Mouse (Mus musculus) lung, embryonic 15.5 days (tissue): Measurements from ENCODE around the gene Gm3127. TPM values are rescaled to one million over a fixed set of nuclear protein-coding genes. Genes with fewer than 3 reads are reported as not detected.
"Not testable (repeated sequence)": the region's sequence is repeated elsewhere in the genome, so short reads cannot be mapped to it uniquely, and the experiment has no call there.

ENCODE experiments used
- ATAC-seq: fragments of 200-750 bp; cut with Nextera tagmentation; 2 replicates; pipeline ENCODE4 v1.8.0; 2017; ENCODE audit warnings: moderate number of reproducible peaks, borderline replicate concordance; ENCODE audit not compliant: low FRiP score, low TSS enrichment; ENCODE audit errors: extremely low read depth
- H3K27ac ChIP-seq: fragments of 300-500 bp; sonication (generic); 2 replicates; pipeline ENCODE4 v1.5.1; 2015; ENCODE audit warnings: moderate library complexity, mild to moderate bottlenecking, inconsistent platforms
- H3K27me3 ChIP-seq: fragments of 300-500 bp; sonication (generic); 2 replicates; pipeline ENCODE4 v1.6.1; 2015; ENCODE audit warnings: inconsistent platforms
- H3K36me3 ChIP-seq: fragments of 300-500 bp; sonication (generic); 2 replicates; pipeline ENCODE4 v1.6.1; 2015; ENCODE audit warnings: inconsistent platforms
- H3K4me1 ChIP-seq: fragments of 300-500 bp; sonication (generic); 2 replicates; pipeline ENCODE4 v1.6.1; 2015; ENCODE audit warnings: inconsistent platforms
- H3K4me2 ChIP-seq: fragments of 300-500 bp; sonication (generic); 2 replicates; pipeline ENCODE4 v1.6.1; 2015; ENCODE audit warnings: inconsistent platforms, mild to moderate bottlenecking, moderate library complexity
- H3K4me3 ChIP-seq: fragments of 300-500 bp; sonication (generic); 2 replicates; pipeline ENCODE4 v1.5.1; 2015; ENCODE audit warnings: mild to moderate bottlenecking, inconsistent platforms
- H3K9ac ChIP-seq: fragments of 300-500 bp; sonication (generic); 2 replicates; pipeline ENCODE4 v1.6.1; 2015; ENCODE audit warnings: inconsistent platforms
- H3K9me3 ChIP-seq: fragments of 300-500 bp; sonication (generic); 2 replicates; pipeline ENCODE4 v1.6.1; 2016; ENCODE audit warnings: inconsistent platforms
- WGBS: fragments of 180-500 bp; shearing (Covaris S2); methylation state at CpG from one replicate; pipeline ENCODE4 v1.1.7; 2015; 5-methylcytosine and 5-hydroxymethylcytosine counted together
- polyA plus RNA-seq: library from polyadenylated mRNA; unstranded; fragments of >200 nt; fragmentation: Nextera tagmentation; extraction: Ambion mirVana; gene quantifications from 2 replicates; pipeline ENCODE4 v1.2.1, GENCODE M21; 2015

Gene Gm3127
- polyA plus RNA-seq, result not detected in 2 replicates

GRCm38 (mm10) chr14:4164730-4165129, at the start of gene Gm3127:
Gm3127 (plus strand) TSS chr14:4165030.
- H3K4me3 ChIP-seq, H3K27ac ChIP-seq, H3K4me2 ChIP-seq, H3K4me1 ChIP-seq, H3K9ac ChIP-seq, H3K27me3 ChIP-seq, ATAC-seq, H3K36me3 ChIP-seq, H3K9me3 ChIP-seq: not testable (repeated sequence)
- WGBS, result 36% methylated on average over 1 of the region's 2 CpGs

- H3K9ac ChIP-seq, H3K9me3 ChIP-seq, H3K36me3 ChIP-seq, H3K27ac ChIP-seq, H3K4me2 ChIP-seq, H3K4me3 ChIP-seq, ATAC-seq, H3K4me1 ChIP-seq, H3K27me3 ChIP-seq: not testable (repeated sequence)
- WGBS, result 87% methylated on average over 4 of the region's 4 CpGs
Observed at GRCm38 (mm10) chr14:4141646-4142045, 23.2 kb upstream of the Gm3127 start.

GRCm38 (mm10) chr14:4182030-4182429, 17.2 kb downstream of the Gm3127 start:
- WGBS, result 2% methylated on average over 13 of the region's 14 CpGs
- H3K36me3 ChIP-seq, H3K4me1 ChIP-seq, H3K27me3 ChIP-seq, H3K9me3 ChIP-seq, H3K27ac ChIP-seq, ATAC-seq, H3K9ac ChIP-seq: not testable (repeated sequence)
- peak overlapping the region; percentile 25 for H3K4me3 ChIP-seq
- H3K4me2 ChIP-seq, result peak overlapping the region; percentile 55

- not testable (repeated sequence) for H3K27ac ChIP-seq, H3K36me3 ChIP-seq, ATAC-seq, H3K4me1 ChIP-seq, H3K9ac ChIP-seq, H3K27me3 ChIP-seq, H3K9me3 ChIP-seq
- Histone ChIP-seq H3K4me2 (peak within 1 kb of the TSS; percentile 55), H3K4me3 (peak within 1 kb of the TSS; percentile 25)
- 13% methylated on average over 28 of the region's 59 CpGs for WGBS
Observed at GRCm38 (mm10) chr14:4182491-4183210, 17.8 kb downstream of the Gm3127 start, which contains the start of gene Gm2974. Gm2974 (plus strand) TSS chr14:4182576.

GRCm38 (mm10) chr14:4183375-4183774, 18.5 kb downstream of the Gm3127 start:
- not testable (repeated sequence) for ATAC-seq, H3K27me3 ChIP-seq
- WGBS, result 33% methylated on average over 7 of the region's 10 CpGs

More at GRCm38 (mm10) chr14:4183375-4183774, 18.5 kb downstream of the Gm3127 start:
- H3K4me3 ChIP-seq, H3K9ac ChIP-seq, H3K4me2 ChIP-seq, H3K36me3 ChIP-seq, H3K27ac ChIP-seq, H3K9me3 ChIP-seq, H3K4me1 ChIP-seq: not testable (repeated sequence)

Other genes starting within 250 kb of the Gm3127 start
- not detected in 2 replicates for gene Gm3029, start 233.3 kb upstream of the Gm3127 start, polyA plus RNA-seq
- not detected in 2 replicates for gene Gm3095, start 201.5 kb upstream of the Gm3127 start, polyA plus RNA-seq
- not detected in 2 replicates for gene Gm3099, start 166.6 kb upstream of the Gm3127 start, polyA plus RNA-seq
- gene Gm5796, start 141.1 kb upstream of the Gm3127 start, polyA plus RNA-seq, result 0.14 and 0.15 TPM in 2 replicates
- not detected in 2 replicates for gene Gm3115, start 80.9 kb upstream of the Gm3127 start, polyA plus RNA-seq
- gene Gm8108, start 54.5 kb upstream of the Gm3127 start, polyA plus RNA-seq, result 0.76 TPM in 1 of 2 replicates, not detected in the other
- 0.32 and 0.55 TPM in 2 replicates for gene Gm2974, start 17.5 kb downstream of the Gm3127 start, polyA plus RNA-seq
- not detected in 2 replicates for gene Gm3138, start 84.6 kb downstream of the Gm3127 start, polyA plus RNA-seq
- gene Gm3149, start 152.3 kb downstream of the Gm3127 start, polyA plus RNA-seq, result not detected in 2 replicates
- 0.31 and 0.37 TPM in 2 replicates for gene 2610042L04Rik, start 169.7 kb downstream of the Gm3127 start, polyA plus RNA-seq
- not detected in 2 replicates for gene Gm3159, start 232.5 kb downstream of the Gm3127 start, polyA plus RNA-seq